Mouse (Mus musculus): ENCODE results near the gene Gm9958. TPM values are rescaled to one million over a fixed set of nuclear protein-coding genes. Genes with fewer than 3 reads are reported as not detected.

Gm9958 gene
- total and polyA plus RNA-seq, 3 experiments = 0.77 to 1.6 TPM; not detected in 1

DNA sequence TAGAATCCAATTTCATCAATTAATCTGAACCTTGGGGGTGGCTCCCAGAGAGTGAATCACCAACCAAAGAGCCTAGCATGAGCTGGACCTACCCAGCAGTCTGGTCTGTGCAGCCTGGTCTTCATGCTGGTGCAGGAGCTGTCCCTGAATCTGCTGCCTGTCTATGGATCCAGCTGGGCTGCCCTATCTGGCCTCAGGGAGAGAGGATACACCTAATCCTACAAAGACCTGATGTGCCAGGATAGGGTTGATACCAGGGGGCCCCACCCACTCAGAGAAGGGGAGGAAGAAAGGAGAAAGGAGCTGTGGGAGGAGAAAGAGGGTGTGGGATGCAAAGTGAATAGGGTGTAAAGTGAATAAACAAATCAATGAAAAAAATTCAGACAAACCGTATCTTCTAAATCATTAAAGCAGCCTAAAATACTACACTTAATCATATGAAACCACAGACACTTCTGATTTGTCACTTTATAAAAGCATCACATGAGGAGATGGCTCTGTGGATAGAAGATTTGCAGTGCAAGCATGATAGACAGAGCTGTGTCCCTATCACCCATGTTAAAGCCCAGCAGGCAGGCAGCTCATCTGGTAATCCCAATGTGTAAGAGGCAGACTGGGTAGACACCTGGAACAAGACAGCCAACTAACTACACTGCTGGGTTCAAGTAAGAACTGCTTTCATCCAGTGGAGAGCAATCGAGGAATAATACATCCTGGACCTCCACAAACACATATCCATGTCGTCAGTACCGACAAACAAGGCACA is 13.3 kb upstream of the Gm9958 start:
- peaks cover 72% of the 10 kb centered on the region for H3K79me2 ChIP-seq (ENCODE audit: control insufficient read depth, insufficient read depth, low read length, poor library complexity)
- no peak for DNase-seq (ENCODE audit: low read depth, low spot score)
- H3K9ac ChIP-seq (ENCODE audit: control insufficient read depth, low read depth, low read length, poor library complexity, severe bottlenecking) = no peak overlapping the region
- H3K9me3 ChIP-seq (replicated peaks; ENCODE audit: insufficient read depth, low read length) = no peaks in the 10 kb centered on the region
- TF ChIP-seq ZC3H11A (IDR thresholded peaks at IDR 0.05; ENCODE audit: low read depth, low read length) (no peak), ELF1 (IDR thresholded peaks at IDR 0.05; ENCODE audit: low read depth, low read length) (no peak), UBTF (IDR thresholded peaks at IDR 0.05; ENCODE audit: borderline replicate concordance, insufficient read depth, low read depth, low read length) (no peak), MEF2A (IDR thresholded peaks at IDR 0.05; ENCODE audit: extremely low read depth, insufficient replicate concordance, low read depth, low read length, poor library complexity, severe bottlenecking) (no peak), MAX (IDR thresholded peaks at IDR 0.05; ENCODE audit: low read length) (no peak), MXI1 (IDR thresholded peaks at IDR 0.05; ENCODE audit: low read depth, low read length) (no peak), EP300 (IDR thresholded peaks at IDR 0.05; ENCODE audit: low read depth in 1 of 2, low read length in 2 of 2) (no peak), NRF1 (IDR thresholded peaks at IDR 0.05; ENCODE audit: insufficient read depth, low read depth, low read length, poor library complexity, severe bottlenecking) (no peak), TAL1 (IDR thresholded peaks at IDR 0.05; ENCODE audit: low read length) (no peak), CTCF (IDR thresholded peaks at IDR 0.05 in 2 of 3, conservative IDR thresholded peaks at IDR 0.05 in 1 of 3; ENCODE audit: control insufficient read depth in 1 of 3, insufficient read depth in 1 of 3, low read depth in 2 of 3, low read length in 3 of 3, poor library complexity in 1 of 3, severe bottlenecking in 1 of 3) (no peak), USF1 (IDR thresholded peaks at IDR 0.05; ENCODE audit: low read depth, low read length) (no peak), HCFC1 (IDR thresholded peaks at IDR 0.05; ENCODE audit: low read depth, low read length) (no peak), E2F4 (IDR thresholded peaks at IDR 0.05; ENCODE audit: borderline replicate concordance, low read depth, low read length) (no peak), JUND (IDR thresholded peaks at IDR 0.05; ENCODE audit: low read depth, low read length) (no peak), SIN3A (IDR thresholded peaks at IDR 0.05; ENCODE audit: low read length) (no peak), ZMIZ1 (IDR thresholded peaks at IDR 0.05; ENCODE audit: low read depth, low read length) (no peak), ZKSCAN1 (IDR thresholded peaks at IDR 0.05; ENCODE audit: low read depth, low read length) (no peak)
- H3K36me3 ChIP-seq (ENCODE audit: control insufficient read depth in 1 of 2, insufficient read depth in 2 of 2, low read length in 2 of 2) = peaks cover 23 to 68% of the 10 kb centered on the region in 2 experiments
- no peaks in the 10 kb centered on the region for H3K27me3 ChIP-seq (ENCODE audit: control insufficient read depth in 1 of 2, insufficient read depth in 2 of 2, low read length in 2 of 2)
- H3K4me1 ChIP-seq (ENCODE audit: control insufficient read depth in 1 of 2, insufficient read depth in 2 of 2, low read length in 2 of 2) = peaks cover 19 to 38% of the 10 kb centered on the region in 2 experiments
- H3K4me3 ChIP-seq (ENCODE audit: control insufficient read depth in 1 of 2, insufficient read depth in 1 of 2, low read depth in 2 of 2, low read length in 2 of 2) = no peak overlapping the region
- no peak overlapping the region for H3K27ac ChIP-seq (ENCODE audit: control insufficient read depth, low read depth, low read length)

- Histone ChIP-seq H3K4me1 (ENCODE audit: control insufficient read depth in 1 of 2, insufficient read depth in 2 of 2, low read length in 2 of 2) (peaks cover 17 to 36% of the 10 kb centered on the region in 2 experiments), H3K4me3 (ENCODE audit: control insufficient read depth in 1 of 2, insufficient read depth in 1 of 2, low read depth in 2 of 2, low read length in 2 of 2) (no peak overlapping the region), H3K27ac (ENCODE audit: control insufficient read depth, low read depth, low read length) (peak overlapping the region; percentile 58), H3K36me3 (ENCODE audit: control insufficient read depth in 1 of 2, insufficient read depth in 2 of 2, low read length in 2 of 2) (peaks cover 27 to 65% of the 10 kb centered on the region in 2 experiments), H3K27me3 (ENCODE audit: control insufficient read depth in 1 of 2, insufficient read depth in 2 of 2, low read length in 2 of 2) (no peaks in the 10 kb centered on the region), H3K9ac (ENCODE audit: control insufficient read depth, low read depth, low read length, poor library complexity, severe bottlenecking) (no peak overlapping the region), H3K9me3 (replicated peaks; ENCODE audit: insufficient read depth, low read length) (no peaks in the 10 kb centered on the region), H3K79me2 (ENCODE audit: control insufficient read depth, insufficient read depth, low read length, poor library complexity) (peaks cover 75% of the 10 kb centered on the region)
- TF ChIP-seq NRF1 (IDR thresholded peaks at IDR 0.05; ENCODE audit: insufficient read depth, low read depth, low read length, poor library complexity, severe bottlenecking) = no peak
- TF ChIP-seq GATA1 (IDR thresholded peaks at IDR 0.05; ENCODE audit: low read depth, low read length) = peak; percentile 45; the same call in 1 of the 2 replicates
- no peak for TF ChIP-seq TBP (IDR thresholded peaks at IDR 0.05; ENCODE audit: low read depth, low read length)
- peak; percentile 50; the same call in 1 of the 2 replicates for TF ChIP-seq ETS1 (IDR thresholded peaks at IDR 0.05; ENCODE audit: low read depth, low read length)
- TF ChIP-seq EP300 (IDR thresholded peaks at IDR 0.05; ENCODE audit: low read depth in 1 of 2, low read length in 2 of 2) = peak; percentile 60 to 67; a peak in 3 of 4 replicates
- TF ChIP-seq KAT2A (conservative IDR thresholded peaks at IDR 0.05; ENCODE audit: low read depth, low read length) = no peak; the same call in 1 of the 2 replicates
- peak; percentile 77 for TF ChIP-seq TCF12 (IDR thresholded peaks at IDR 0.05; ENCODE audit: low read depth, low read length)
- no peak for TF ChIP-seq MXI1 (IDR thresholded peaks at IDR 0.05; ENCODE audit: low read depth, low read length)
- peak; percentile 63 for TF ChIP-seq TAL1 (IDR thresholded peaks at IDR 0.05; ENCODE audit: low read length)
- peak; percentile 51 for DNase-seq (ENCODE audit: low read depth, low spot score)
Observed at GRCm38 (mm10) chr5:90355824-90356223, 11.2 kb upstream of the Gm9958 start.
